Mouse (Mus musculus) left cerebral cortex, postnatal 14 days (tissue): ENCODE results near the gene Dmrtb1. TPM values are rescaled to one million over a fixed set of nuclear protein-coding genes. Genes with fewer than 3 reads are reported as not detected.

ENCODE experiments used
- DNase-seq, 2 experiments: peaks; one replicate each; pipeline ENCODE4 v3.0.0; 2021 to 2022; ENCODE audit warnings: low spot score in 2 of 2, mixed read lengths in 1 of 2
- intact Hi-C: fragments of 180-260 bp; cut with DNase I; formaldehyde crosslinking; loops from one replicate; pipeline ENCODE4 v1.15.1; 2025
- total RNA-seq, 2 experiments: library from RNA; stranded (reverse); gene quantifications; 2 replicates each; pipeline ENCODE4 v1.2.3; 2021

Dmrtb1 gene
- total RNA-seq, 2 experiments from 2014 or later: 3.4 to 4.0 TPM

GRCm38 (mm10) chr4:107687127-107687526 is 3.1 kb upstream of the Dmrtb1 start:
- no peak for DNase-seq
- intact Hi-C loops: no loop called here

- intact Hi-C loops: no loop called here
- no peak for DNase-seq
These were observed 849 bp downstream of the Dmrtb1 start for GRCm38 (mm10) chr4:107683006-107683756.

GRCm38 (mm10) chr4:107681099-107681849 is 2.8 kb downstream of the Dmrtb1 start:
- intact Hi-C loops: no loop called here

GRCm38 (mm10) chr4:107680311-107681098 is 3.5 kb downstream of the Dmrtb1 start:
- intact Hi-C loops: no loop called here

More at GRCm38 (mm10) chr4:107681099-107681849, 2.8 kb downstream of the Dmrtb1 start:
- no peak for DNase-seq

GRCm38 (mm10) chr4:107675645-107676044 is 8.4 kb downstream of the Dmrtb1 start:
- DNase-seq: peak; percentile 41 to 69
- intact Hi-C loops: no loop called here

More at GRCm38 (mm10) chr4:107680311-107681098, 3.5 kb downstream of the Dmrtb1 start:
- DNase-seq: peak in 1 of 2 experiments; percentile 44

GRCm38 (mm10) chr4:107674322-107674644 is 9.7 kb downstream of the Dmrtb1 start:
- intact Hi-C loops: no loop called here
- DNase-seq: no peak

- intact Hi-C loops: no loop called here
These were observed 10.2 kb downstream of the Dmrtb1 start for GRCm38 (mm10) chr4:107673638-107674321.

GRCm38 (mm10) chr4:107670731-107671130 is 13.3 kb downstream of the Dmrtb1 start:
- DNase-seq: no peak
- intact Hi-C loops: no loop called here

More at GRCm38 (mm10) chr4:107673638-107674321, 10.2 kb downstream of the Dmrtb1 start:
- DNase-seq: peak; percentile 89 to 93

- intact Hi-C loops: no loop called here
- no peak for DNase-seq
These were observed 15.5 kb downstream of the Dmrtb1 start for GRCm38 (mm10) chr4:107668514-107668913.

GRCm38 (mm10) chr4:107660649-107661048 is 23.4 kb downstream of the Dmrtb1 start:
- no peak for DNase-seq
- intact Hi-C loops: no loop called here

GRCm38 (mm10) chr4:107653280-107653643 is 30.8 kb downstream of the Dmrtb1 start:
- intact Hi-C loops: loop anchor here (5.0 kb wide), 3 partner anchors 166 to 286 kb away; partner anchors contain the start of gene Ndc1
- no peak for DNase-seq

GRCm38 (mm10) chr4:107652598-107653279 is 31.3 kb downstream of the Dmrtb1 start:
- intact Hi-C loops: loop anchor here (5.0 kb wide), 3 partner anchors 165 to 285 kb away; partner anchors contain the start of gene Ndc1

GRCm38 (mm10) chr4:107651021-107651496 is 33.0 kb downstream of the Dmrtb1 start:
- intact Hi-C loops: loop anchor here (5.0 kb wide), 3 partner anchors 164 to 284 kb away; partner anchors contain the start of gene Ndc1
- no peak for DNase-seq

More at GRCm38 (mm10) chr4:107652598-107653279, 31.3 kb downstream of the Dmrtb1 start:
- DNase-seq: peak; percentile 87 to 89

- intact Hi-C loops: no loop called here
- DNase-seq: no peak
These were observed 35.0 kb downstream of the Dmrtb1 start for GRCm38 (mm10) chr4:107648959-107649485.

GRCm38 (mm10) chr4:107641624-107642023 is 42.4 kb downstream of the Dmrtb1 start:
- intact Hi-C loops: no loop called here

GRCm38 (mm10) chr4:107638303-107638702 is 45.7 kb downstream of the Dmrtb1 start:
- intact Hi-C loops: no loop called here
- no peak for DNase-seq

More at GRCm38 (mm10) chr4:107641624-107642023, 42.4 kb downstream of the Dmrtb1 start:
- no peak for DNase-seq

- intact Hi-C loops: no loop called here
- DNase-seq: peak in 1 of 2 experiments; percentile 26
These were observed 46.4 kb downstream of the Dmrtb1 start for GRCm38 (mm10) chr4:107637670-107638069.

- intact Hi-C loops: no loop called here
- no peak for DNase-seq
These were observed 47.9 kb downstream of the Dmrtb1 start for GRCm38 (mm10) chr4:107636099-107636498.
